16 mouse cellular contexts compared by ENCODE assay signal in genomic region chr2:145047743-145048142, GRCm38 (mm10).
"Had no signal": no experiment of that assay in that cellular context is flagged by ENCODE, and none has a peak within 500 bp of the region (broad histone marks: within the 10 kb centered on the region; RNA-seq: fewer than 3 reads in every experiment).

No protein-coding gene starts in this region.

- DNase-seq: lung, postnatal 14 days; lung, postnatal 36 days; midbrain, embryonic 14.5 days; right cerebral cortex, postnatal 14 days; spleen, adult 18-20 months; thymus, adult 18-20 months; thymus, postnatal 14 days; thymus, postnatal 36 days had no signal

- H3K4me1 ChIP-seq: liver, embryonic 12.5 days; midbrain, embryonic 10.5 days; midbrain, embryonic 12.5 days; neural tube, embryonic 13.5 days; neural tube, embryonic 15.5 days had no signal

- H3K9ac ChIP-seq: liver, embryonic 12.5 days; liver, embryonic 14.5 days; midbrain, embryonic 12.5 days; neural tube, embryonic 13.5 days; neural tube, embryonic 15.5 days had no signal

- H3K36me3 ChIP-seq: liver, embryonic 12.5 days; midbrain, embryonic 10.5 days; midbrain, embryonic 12.5 days; neural tube, embryonic 13.5 days; neural tube, embryonic 15.5 days had no signal

- H3K4me2 ChIP-seq: liver, embryonic 12.5 days; midbrain, embryonic 12.5 days; neural tube, embryonic 13.5 days; neural tube, embryonic 15.5 days had no signal

- H3K27me3 ChIP-seq: liver, embryonic 12.5 days; midbrain, embryonic 12.5 days; neural tube, embryonic 13.5 days; neural tube, embryonic 15.5 days had no signal

- H3K27ac ChIP-seq: liver, embryonic 12.5 days; liver, embryonic 14.5 days; midbrain, embryonic 10.5 days; midbrain, embryonic 12.5 days; neural tube, embryonic 13.5 days; neural tube, embryonic 15.5 days had no signal

- ATAC-seq: liver, embryonic 12.5 days; midbrain, embryonic 16.5 days had no signal

- H3K9me3 ChIP-seq: liver, embryonic 12.5 days; midbrain, embryonic 10.5 days; midbrain, embryonic 12.5 days; neural tube, embryonic 13.5 days; neural tube, embryonic 15.5 days had no signal

- H3K4me3 ChIP-seq: liver, embryonic 12.5 days; midbrain, embryonic 10.5 days; midbrain, embryonic 12.5 days; myocyte; neural tube, embryonic 13.5 days; neural tube, embryonic 15.5 days had no signal
